Mouse (Mus musculus) CH12.LX (cell line): Measurements from ENCODE around the gene Sh3rf3.

Experiments
- CTCF ChIP-seq, 2 experiments: IDR thresholded peaks in 1 of 2; conservative IDR thresholded peaks in 1 of 2; 2 replicates each; pipeline ENCODE4 v1.5.1; 2011 to 2012; ENCODE audit warnings: low read depth in 2 of 2, low read length in 2 of 2, improper control_type of control experiment in 1 of 2, inconsistent platforms in 1 of 2, mild to moderate bottlenecking in 1 of 2, moderate library complexity in 1 of 2
- ELF1 ChIP-seq: IDR thresholded peaks from 2 replicates; pipeline ENCODE4 v1.6.1; 2014; ENCODE audit warnings: low read depth, mild to moderate bottlenecking, inconsistent platforms, low read length, improper control_type of control experiment
- MAX ChIP-seq: IDR thresholded peaks from 2 replicates; pipeline ENCODE4 v1.6.1; 2011; ENCODE audit warnings: low read length, improper control_type of control experiment
- NRF1 ChIP-seq: IDR thresholded peaks from 2 replicates; pipeline ENCODE4 v1.6.1; 2014; ENCODE audit warnings: low read depth, mild to moderate bottlenecking, inconsistent platforms, low read length, improper control_type of control experiment, moderate library complexity
- POLR2A ChIP-seq: IDR thresholded peaks from 2 replicates; pipeline ENCODE4 v1.6.1; 2011; ENCODE audit warnings: low read depth, mild to moderate bottlenecking, improper control_type of control experiment, low read length
- TCF12 ChIP-seq: IDR thresholded peaks from 2 replicates; pipeline ENCODE4 v1.6.1; 2014; ENCODE audit warnings: low read depth, mild to moderate bottlenecking, inconsistent platforms, low read length, improper control_type of control experiment

- TF ChIP-seq POLR2A (no peak), CTCF (conservative IDR thresholded peaks at IDR 0.05 in 1 of 2, IDR thresholded peaks at IDR 0.05 in 1 of 2; ENCODE audit: low read depth in 2 of 2, low read length in 2 of 2) (no peak), NRF1 (no peak), ELF1 (no peak), TCF12 (no peak), MAX (no peak)
Measured at GRCm38 (mm10) chr10:59019302-59019973, 206.3 kb downstream of the Sh3rf3 start.
